Mouse (Mus musculus): ENCODE data around the gene Atp2b2. TPM values are rescaled to one million over a fixed set of nuclear protein-coding genes. Genes with fewer than 3 reads are reported as not detected.

The Atp2b2 gene
- total and polyA plus RNA-seq, 2 experiments from 2014 or later = 35.4 to 96.3 TPM

- no peak overlapping the region for H3K9ac ChIP-seq (replicated peaks; ENCODE audit: low read length, poor library complexity, severe bottlenecking)
- H3K4me1 ChIP-seq (ENCODE audit: insufficient read depth, low read length) = 0 out of 2 replicates have a peak, but pooled peaks cover 10% of the 10 kb centered on the region
- H3K9me3 ChIP-seq (ENCODE audit: low read length) = no peaks in the 10 kb centered on the region
- H3K27me3 ChIP-seq (ENCODE audit: insufficient read depth, low read length) = no peaks in the 10 kb centered on the region
- ATAC-seq (ENCODE audit: low FRiP score) (no peak), DNase-seq (ENCODE audit: low spot score) (no peak)
- peaks cover 4% of the 10 kb centered on the region for H3K36me3 ChIP-seq (ENCODE audit: insufficient read depth, low read length)
- 87% methylated on average over 4 of the region's 4 CpGs for WGBS
- H3K27ac ChIP-seq (ENCODE audit: low read depth, low read length) = peak overlapping the region; percentile 84
- TF ChIP-seq CTCF (IDR thresholded peaks at IDR 0.05) = no peak
- peak overlapping the region; percentile 92 for H3K4me3 ChIP-seq (ENCODE audit: low read depth, low read length)
- H3K4me2 ChIP-seq (ENCODE audit: low read depth, low read length, poor library complexity, severe bottlenecking) = peak overlapping the region; percentile 98
These were observed 346.6 kb downstream of the Atp2b2 start for GRCm38 (mm10) chr6:113695766-113696355.

DNA sequence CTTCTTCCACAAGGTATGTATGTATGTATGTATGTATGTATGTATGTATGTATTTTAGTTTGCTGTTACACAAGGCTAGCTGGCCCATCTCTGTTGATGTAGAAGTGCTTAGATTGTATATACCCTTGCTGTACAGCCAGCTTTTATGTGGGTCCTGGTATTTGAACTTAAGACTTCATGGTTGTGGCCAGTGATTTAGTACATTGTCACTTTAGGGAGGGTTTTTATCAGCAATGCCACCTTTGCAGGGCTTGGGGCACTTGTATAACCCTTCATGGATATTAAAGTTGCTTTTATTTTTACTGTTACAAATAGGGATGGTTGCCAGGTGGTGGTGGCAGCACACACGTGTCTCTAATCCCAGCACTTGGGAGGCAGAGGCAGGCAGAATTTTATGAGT, 347.2 kb downstream of the Atp2b2 start:
- Histone ChIP-seq H3K4me2 (ENCODE audit: low read depth, low read length, poor library complexity, severe bottlenecking) (no peak overlapping the region), H3K27ac (ENCODE audit: low read depth, low read length) (no peak overlapping the region), H3K9ac (replicated peaks; ENCODE audit: low read length, poor library complexity, severe bottlenecking) (no peak overlapping the region), H3K36me3 (ENCODE audit: insufficient read depth, low read length) (peaks cover 2% of the 10 kb centered on the region), H3K27me3 (ENCODE audit: insufficient read depth, low read length) (no peaks in the 10 kb centered on the region), H3K9me3 (ENCODE audit: low read length) (no peaks in the 10 kb centered on the region), H3K4me3 (ENCODE audit: low read depth, low read length) (no peak overlapping the region), H3K4me1 (ENCODE audit: insufficient read depth, low read length) (0 out of 2 replicates have a peak, but pooled peaks cover 13% of the 10 kb centered on the region)
- no peak for ATAC-seq (ENCODE audit: low FRiP score)
- 75% methylated on average over 1 of the region's 1 CpGs for WGBS
- TF ChIP-seq CTCF (IDR thresholded peaks at IDR 0.05) = no peak
- DNase-seq (ENCODE audit: low spot score) = no peak

Small RNA genes within 50 kb of the gene (microRNA-seq; reads per million reads assigned to microRNA genes)
- gene Mir7042 (ENCODE audit: borderline number of aligned reads) = not detected

Other genes with a start within 250 kb of the Atp2b2 start
- 162 and 233 TPM in 2 replicates for gene Slc6a11, start 88.6 kb upstream of the Atp2b2 start, total RNA-seq (2014; rRNA removed)
- gene Slc6a11, start 88.6 kb upstream of the Atp2b2 start, polyA plus RNA-seq (2015; fragmentation: Nextera tagmentation; extraction: Ambion mirVana) = 109 and 115 TPM in 2 replicates
- gene Slc6a1, start 240.0 kb upstream of the Atp2b2 start, total RNA-seq (2014; rRNA removed) = 434 and 507 TPM in 2 replicates
- gene Slc6a1, start 240.0 kb upstream of the Atp2b2 start, polyA plus RNA-seq (2015; fragmentation: Nextera tagmentation; extraction: Ambion mirVana) = 208 and 221 TPM in 2 replicates

Measured in midbrain, postnatal 0 days (tissue).